Mouse (Mus musculus) E14TG2a.4 (cell line): ENCODE measurements around the gene Rap1gap.

Experiments
- CTCF ChIP-seq: conservative IDR thresholded peaks from 2 replicates; pipeline ENCODE4 v1.5.1; 2014; ENCODE audit warnings: low read length
- NANOG ChIP-seq: IDR thresholded peaks from 2 replicates; pipeline ENCODE4 v1.6.1; 2014; ENCODE audit warnings: borderline replicate concordance, low read length, mixed read lengths
- POU5F1 ChIP-seq: IDR thresholded peaks from 2 replicates; pipeline ENCODE4 v1.6.1; 2014; ENCODE audit warnings: low read length, borderline replicate concordance

GRCm38 (mm10) chr4:137772438-137773056, 108.0 kb downstream of the Rap1gap start:
- TF ChIP-seq CTCF = no peak
- no peak for TF ChIP-seq NANOG
- no peak for TF ChIP-seq POU5F1
